Mouse (Mus musculus) embryonic facial prominence, embryonic 10.5 days (tissue): ENCODE results near the gene Mt2. TPM values are rescaled to one million over a fixed set of nuclear protein-coding genes. Genes with fewer than 3 reads are reported as not detected.
A peak's percentile ranks its signal among the peaks of the same experiment; 100 is the strongest.

ENCODE experiments used
- DNase-seq: peaks from one replicate; pipeline ENCODE4 v3.0.0-alpha.2; 2017; ENCODE audit warnings: low spot score
- H3K27ac ChIP-seq: fragments of 300-500 bp; sonication (generic); replicated peaks from 2 replicates; pipeline ENCODE4 v1.5.1; 2016; ENCODE audit warnings: mild to moderate bottlenecking
- H3K27me3 ChIP-seq: fragments of 300-500 bp; sonication (generic); replicated peaks from 2 replicates; pipeline ENCODE4 v1.6.1; 2016; ENCODE audit warnings: low read depth, mild to moderate bottlenecking; ENCODE audit not compliant: poor library complexity, severe bottlenecking
- H3K36me3 ChIP-seq: fragments of 300-500 bp; sonication (generic); replicated peaks from 2 replicates; pipeline ENCODE4 v1.6.1; 2016; ENCODE audit warnings: mild to moderate bottlenecking, moderate library complexity
- H3K4me1 ChIP-seq: fragments of 300-500 bp; sonication (generic); 2 replicates; pipeline ENCODE4 v1.6.1; 2016
- H3K4me3 ChIP-seq: fragments of 300-500 bp; sonication (generic); 2 replicates; pipeline ENCODE4 v1.5.1; 2016; ENCODE audit warnings: mild to moderate bottlenecking, moderate library complexity
- H3K9me3 ChIP-seq: fragments of 300-500 bp; sonication (generic); 2 replicates; pipeline ENCODE4 v1.6.1; 2016; ENCODE audit warnings: mild to moderate bottlenecking
- WGBS: fragments of 180-500 bp; shearing (Covaris S2); methylation state at CpG from one replicate; pipeline ENCODE4 v1.1.7; 2016; 5-methylcytosine and 5-hydroxymethylcytosine counted together
- polyA plus RNA-seq: library from polyadenylated mRNA; unstranded; fragments of >200 nt; fragmentation: Nextera tagmentation; extraction: Ambion mirVana; gene quantifications from 2 replicates; pipeline ENCODE4 v1.2.1, GENCODE M21; 2016

Mt2 gene
- polyA plus RNA-seq, 1 experiment from 2014 or later: 55.1 TPM

DNA sequence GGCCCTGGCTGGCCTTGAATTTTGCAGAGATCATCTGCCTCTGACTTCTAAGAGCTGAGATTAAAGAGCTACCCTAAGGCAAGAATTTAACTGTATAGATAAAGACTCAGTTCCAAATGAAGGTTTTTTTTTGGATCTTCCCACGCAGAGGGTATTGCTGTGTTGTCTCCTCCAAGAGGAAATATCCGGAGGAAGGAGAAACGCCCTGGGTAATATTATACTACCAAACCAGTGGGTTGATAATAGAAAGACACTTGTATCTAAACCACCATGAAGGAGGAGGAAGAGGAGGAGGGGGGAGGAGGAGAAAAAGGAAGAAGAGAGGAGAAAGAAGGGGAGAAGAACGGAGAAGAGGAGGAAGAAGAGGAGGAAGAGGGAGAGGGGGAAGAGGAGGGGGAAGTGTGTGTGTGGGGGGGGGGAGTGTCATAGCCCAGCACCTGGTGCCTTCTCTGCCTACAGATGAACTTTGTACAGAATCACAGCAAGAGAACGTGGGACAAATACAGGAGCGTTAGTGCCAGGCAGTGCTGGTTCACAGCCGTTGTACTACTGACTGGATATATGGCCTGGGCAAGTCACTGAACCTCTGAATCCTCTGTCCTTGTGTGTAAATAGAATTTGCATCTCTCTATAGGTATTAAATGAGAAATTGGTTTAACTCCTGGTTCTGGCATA is 5.4 kb downstream of the Mt2 start:
- 57% methylated on average over 7 of the region's 7 CpGs for WGBS
- Histone ChIP-seq H3K9me3 (no peaks in the 10 kb centered on the region), H3K27me3 (peaks cover 100% of the 10 kb centered on the region), H3K27ac (no peak overlapping the region), H3K4me3 (no peak overlapping the region), H3K4me1 (peaks cover 43% of the 10 kb centered on the region), H3K36me3 (no peaks in the 10 kb centered on the region)
- no peak for DNase-seq

DNA sequence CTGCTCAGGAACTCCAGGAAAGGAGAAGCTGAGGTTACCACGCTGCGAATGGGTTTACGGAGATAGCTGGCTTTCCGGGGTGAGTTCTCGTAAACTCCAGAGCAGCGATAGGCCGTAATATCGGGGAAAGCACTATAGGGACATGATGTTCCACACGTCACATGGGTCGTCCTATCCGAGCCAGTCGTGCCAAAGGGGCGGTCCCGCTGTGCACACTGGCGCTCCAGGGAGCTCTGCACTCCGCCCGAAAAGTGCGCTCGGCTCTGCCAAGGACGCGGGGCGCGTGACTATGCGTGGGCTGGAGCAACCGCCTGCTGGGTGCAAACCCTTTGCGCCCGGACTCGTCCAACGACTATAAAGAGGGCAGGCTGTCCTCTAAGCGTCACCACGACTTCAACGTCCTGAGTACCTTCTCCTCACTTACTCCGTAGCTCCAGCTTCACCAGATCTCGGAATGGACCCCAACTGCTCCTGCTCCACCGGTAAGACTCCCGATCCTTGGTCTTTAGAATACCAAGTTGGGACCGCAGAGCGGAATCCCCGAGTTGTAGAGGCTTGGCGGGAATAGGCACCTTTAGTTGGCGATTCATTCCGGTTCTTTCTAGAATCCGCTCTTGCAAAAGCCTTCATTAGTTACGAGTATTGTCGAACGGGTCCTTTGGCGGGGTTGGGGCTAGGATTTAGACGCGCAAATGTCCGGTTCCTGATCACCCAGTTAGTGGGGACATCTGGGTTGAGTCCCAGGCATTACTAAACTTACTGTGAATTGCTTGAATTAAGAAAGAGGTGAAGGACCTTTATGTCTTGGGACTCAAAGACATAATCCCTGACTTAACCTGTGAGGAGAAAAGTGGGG is 6.6 kb downstream of the Mt2 start, which contains the start of gene Mt1:
TSS of gene Mt1 (plus strand) at position 226 of the 856 bp plus-strand sequence.
- H3K27ac ChIP-seq: peak within 1 kb of the TSS; percentile 26; the same call in 1 of the 2 replicates
- peaks cover 100% of the 10 kb centered on the region for H3K27me3 ChIP-seq
- peak; percentile 85 for DNase-seq
- no peaks in the 10 kb centered on the region for H3K36me3 ChIP-seq
- peak within 1 kb of the TSS; percentile 64 for H3K4me3 ChIP-seq
- H3K9me3 ChIP-seq: no peaks in the 10 kb centered on the region
- H3K4me1 ChIP-seq: peaks cover 43% of the 10 kb centered on the region
- WGBS: under 1% methylated on average over 50 of the region's 50 CpGs

DNA sequence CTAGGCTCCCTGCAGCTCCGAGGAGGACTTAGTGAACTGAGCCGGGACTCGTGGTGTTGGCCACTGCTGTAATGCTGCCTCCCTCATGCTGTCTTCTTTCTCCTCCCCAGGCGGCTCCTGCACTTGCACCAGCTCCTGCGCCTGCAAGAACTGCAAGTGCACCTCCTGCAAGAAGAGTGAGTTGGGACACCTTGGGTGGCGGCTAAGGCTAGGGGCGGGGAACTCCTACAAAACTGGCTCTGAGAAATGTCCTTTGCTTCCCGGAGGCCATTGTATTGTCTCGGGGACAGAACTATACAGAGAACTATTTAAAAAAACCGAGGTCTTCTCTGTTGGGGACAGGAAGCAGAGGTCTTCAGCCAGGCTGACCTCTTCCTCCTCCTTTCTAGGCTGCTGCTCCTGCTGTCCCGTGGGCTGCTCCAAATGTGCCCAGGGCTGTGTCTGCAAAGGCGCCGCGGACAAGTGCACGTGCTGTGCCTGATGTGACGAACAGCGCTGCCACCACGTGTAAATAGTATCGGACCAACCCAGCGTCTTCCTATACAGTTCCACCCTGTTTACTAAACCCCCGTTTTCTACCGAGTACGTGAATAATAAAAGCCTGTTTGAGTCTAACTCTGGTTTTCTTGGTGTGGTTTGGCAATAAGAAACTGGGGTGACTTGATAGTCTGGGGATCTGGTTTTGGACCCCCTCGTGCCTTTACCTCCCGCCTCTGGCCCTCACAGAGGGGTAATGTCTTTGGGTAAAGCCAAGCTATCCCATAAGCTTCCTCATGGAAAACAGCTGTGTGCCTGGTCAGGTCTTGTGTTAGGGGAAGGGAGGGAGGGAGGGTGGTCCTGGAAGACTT is 7.5 kb downstream of the Mt2 start:
- Histone ChIP-seq H3K36me3 (no peaks in the 10 kb centered on the region), H3K4me3 (peak overlapping the region; percentile 64), H3K4me1 (peaks cover 43% of the 10 kb centered on the region), H3K27ac (peak overlapping the region; percentile 26; the same call in 1 of the 2 replicates), H3K9me3 (no peaks in the 10 kb centered on the region), H3K27me3 (peaks cover 100% of the 10 kb centered on the region)
- WGBS: 3% methylated on average over 25 of the region's 25 CpGs
- peak; percentile 56 for DNase-seq

DNA sequence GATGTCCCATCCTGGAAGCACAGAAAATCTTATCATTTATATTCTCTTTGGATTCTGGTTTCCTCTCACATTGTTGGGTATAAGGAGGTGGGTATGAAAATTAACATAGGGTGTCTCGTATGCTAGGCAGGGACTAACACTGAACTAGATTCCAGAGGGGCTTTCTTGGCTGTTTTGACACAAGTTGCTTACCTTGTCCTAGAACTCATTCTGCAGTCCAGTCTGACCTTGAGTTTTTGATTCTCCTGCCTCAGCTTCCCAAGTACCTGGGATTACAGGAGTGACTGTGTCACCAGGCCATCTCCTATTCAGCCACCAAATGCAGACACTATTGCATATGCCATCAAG is 8.1 kb downstream of the Mt2 start:
- H3K4me3 ChIP-seq: peak overlapping the region; percentile 64
- H3K36me3 ChIP-seq: no peaks in the 10 kb centered on the region
- H3K27me3 ChIP-seq: peaks cover 100% of the 10 kb centered on the region
- 69% methylated on average over 1 of the region's 1 CpGs for WGBS
- peaks cover 42% of the 10 kb centered on the region for H3K4me1 ChIP-seq
- no peak for DNase-seq
- no peak overlapping the region for H3K27ac ChIP-seq
- H3K9me3 ChIP-seq: no peaks in the 10 kb centered on the region

DNA sequence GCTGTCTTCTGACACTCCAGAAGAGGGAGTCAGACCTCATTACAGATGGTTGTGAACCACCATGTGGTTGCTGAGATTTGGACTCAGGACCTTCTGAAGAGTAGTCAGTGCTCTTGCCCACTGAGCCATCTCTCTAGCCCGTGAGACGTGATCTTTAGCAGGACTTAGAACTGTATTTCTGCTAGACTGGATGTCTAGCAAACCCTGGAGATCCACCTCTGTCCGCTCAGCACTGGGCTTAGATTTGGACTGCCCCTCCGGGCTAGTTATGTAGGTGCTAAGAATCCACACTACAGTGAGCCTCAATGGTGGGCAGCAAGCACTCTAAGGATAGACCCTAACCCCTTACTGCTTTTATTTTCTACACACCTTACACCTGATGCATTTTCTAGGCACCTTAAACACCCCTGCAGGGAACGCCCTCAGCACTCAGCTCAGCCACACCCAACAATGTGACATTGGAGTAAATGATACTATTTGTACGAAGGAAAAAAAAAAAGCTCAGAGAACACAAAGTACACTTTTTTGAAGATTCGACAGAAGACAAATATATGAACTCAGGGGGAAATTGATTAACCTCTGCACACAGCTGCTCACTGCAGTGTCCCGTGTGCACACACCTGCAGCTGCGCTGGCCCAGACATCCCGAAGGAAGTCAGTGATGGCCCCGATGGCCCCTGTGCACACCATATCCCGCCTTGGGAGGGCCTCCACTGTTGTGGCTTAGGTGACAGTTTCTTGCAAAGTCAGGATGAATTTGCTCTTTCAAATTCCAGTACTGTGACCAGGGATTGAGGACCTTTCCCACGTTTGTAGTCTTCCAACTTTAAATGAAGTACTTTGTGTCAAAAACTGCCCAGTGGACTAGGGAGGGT is 9.8 kb downstream of the Mt2 start:
- peak overlapping the region; percentile 19; the same call in 1 of the 2 replicates for H3K27ac ChIP-seq
- no peak for DNase-seq
- H3K4me1 ChIP-seq: peaks cover 55% of the 10 kb centered on the region
- no peaks in the 10 kb centered on the region for H3K9me3 ChIP-seq
- H3K27me3 ChIP-seq: peaks cover 100% of the 10 kb centered on the region
- no peaks in the 10 kb centered on the region for H3K36me3 ChIP-seq
- H3K4me3 ChIP-seq: peak overlapping the region; percentile 46
- 62% methylated on average over 13 of the region's 13 CpGs for WGBS

DNA sequence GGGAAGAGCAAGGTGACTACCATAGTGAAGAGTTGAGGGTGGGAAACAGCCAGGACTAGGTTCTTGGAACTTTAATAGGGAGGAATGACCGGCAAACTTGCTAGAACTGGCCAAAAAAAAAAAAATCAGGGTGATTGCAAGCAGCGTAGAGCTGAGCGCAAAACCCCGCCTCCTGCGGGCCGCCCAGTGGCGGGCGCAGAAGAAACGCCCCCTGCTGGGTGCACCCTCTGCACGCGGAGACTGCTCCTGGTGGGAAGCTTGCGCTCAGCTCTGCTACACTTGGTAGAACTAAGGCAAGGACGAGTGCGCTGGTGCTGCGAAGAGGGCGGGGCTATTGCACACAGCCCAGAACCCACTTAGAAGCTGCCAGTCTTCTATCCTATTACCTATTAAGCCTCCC is 10.7 kb downstream of the Mt2 start:
- DNase-seq: peak; percentile 88
- H3K27me3 ChIP-seq: peaks cover 100% of the 10 kb centered on the region
- H3K36me3 ChIP-seq: no peaks in the 10 kb centered on the region
- H3K27ac ChIP-seq: peak overlapping the region; percentile 19; the same call in 1 of the 2 replicates
- H3K4me3 ChIP-seq: peak overlapping the region; percentile 46
- WGBS: under 1% methylated on average over 16 of the region's 16 CpGs
- peaks cover 60% of the 10 kb centered on the region for H3K4me1 ChIP-seq
- no peaks in the 10 kb centered on the region for H3K9me3 ChIP-seq

DNA sequence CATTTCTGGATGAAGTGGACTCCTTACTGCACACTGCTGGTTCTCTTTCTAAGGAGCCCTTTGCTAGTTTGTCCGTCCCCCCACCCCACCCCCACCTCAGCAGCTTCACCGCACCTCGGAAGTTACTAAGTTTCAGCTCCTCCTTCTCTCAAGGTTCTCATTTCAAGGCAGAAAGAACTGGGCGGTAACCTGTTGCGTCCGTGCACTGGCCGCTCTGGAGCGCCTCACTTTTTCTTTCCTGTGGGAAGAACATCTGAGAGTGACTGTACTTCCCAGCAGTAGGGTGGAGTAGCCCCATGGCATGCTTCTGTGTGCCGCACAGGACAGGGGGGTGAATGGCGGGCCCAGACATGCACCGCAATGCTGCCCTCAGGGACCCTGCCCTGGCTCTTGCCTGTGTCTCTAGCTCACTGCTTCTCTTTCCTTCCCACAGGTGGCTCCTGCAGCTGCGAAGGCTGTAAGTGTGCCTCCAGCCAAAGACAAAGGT is 11.9 kb downstream of the Mt2 start:
- peak overlapping the region; percentile 48; the same call in 1 of the 2 replicates for H3K27ac ChIP-seq

DNA sequence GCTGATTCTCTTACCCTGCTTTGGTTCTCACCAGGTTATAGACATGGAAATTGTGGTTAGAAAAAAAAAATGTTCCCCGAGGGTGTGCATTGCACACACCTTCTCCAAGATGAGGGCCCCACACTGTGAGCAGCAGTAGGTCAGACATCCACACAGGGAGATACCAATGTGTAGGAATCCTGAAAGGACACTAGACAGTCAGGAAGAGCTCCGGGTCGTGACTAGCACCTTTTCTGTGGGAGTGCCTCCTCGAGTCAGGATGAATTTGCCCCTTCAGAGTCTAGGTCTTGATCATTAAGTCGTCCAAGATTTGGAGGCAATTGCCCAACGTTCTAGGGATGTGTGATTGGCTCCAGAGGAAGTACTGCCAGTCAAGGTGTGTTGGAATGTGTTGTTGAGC is 13.3 kb downstream of the Mt2 start:
- DNase-seq: no peak
- WGBS: 68% methylated on average over 6 of the region's 6 CpGs

More for the DNA sequence above, 11.9 kb downstream of the Mt2 start:
- peaks cover 55% of the 10 kb centered on the region for H3K4me1 ChIP-seq
- peak overlapping the region; percentile 46; the same call in 1 of the 2 replicates for H3K4me3 ChIP-seq
- WGBS: 16% methylated on average over 12 of the region's 12 CpGs
- H3K9me3 ChIP-seq: no peaks in the 10 kb centered on the region
- peak; percentile 55 for DNase-seq
- no peaks in the 10 kb centered on the region for H3K36me3 ChIP-seq
- H3K27me3 ChIP-seq: peaks cover 98% of the 10 kb centered on the region

DNA sequence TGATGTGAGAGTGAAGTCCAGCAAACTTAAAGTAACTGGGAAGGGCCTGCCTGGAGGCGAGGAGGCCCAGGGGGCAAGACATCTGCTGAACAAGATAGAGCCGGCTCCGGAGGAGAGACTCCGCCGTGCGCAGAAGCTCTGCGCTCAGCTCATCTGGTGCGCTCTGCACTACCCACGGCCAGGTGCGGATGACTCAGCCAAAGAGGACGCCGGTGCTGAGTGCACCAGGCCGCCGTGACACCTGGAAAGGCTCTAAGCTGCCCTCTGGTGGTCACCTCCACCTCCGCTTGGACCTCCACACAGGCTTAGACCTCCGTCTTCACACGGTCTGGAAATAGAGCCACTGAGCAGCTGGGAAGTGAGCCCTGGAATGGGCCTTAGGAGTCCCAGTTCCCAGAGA is 14.1 kb downstream of the Mt2 start:
- Histone ChIP-seq H3K4me1 (peaks cover 59% of the 10 kb centered on the region), H3K27me3 (peaks cover 85% of the 10 kb centered on the region), H3K9me3 (no peaks in the 10 kb centered on the region), H3K4me3 (peak overlapping the region; percentile 13; the same call in 1 of the 2 replicates), H3K36me3 (no peaks in the 10 kb centered on the region), H3K27ac (peak overlapping the region; percentile 45; the same call in 1 of the 2 replicates)
- 3% methylated on average over 17 of the region's 17 CpGs for WGBS
- DNase-seq: peak; percentile 81

More for the DNA sequence above, 13.3 kb downstream of the Mt2 start:
- H3K4me1 ChIP-seq: peaks cover 52% of the 10 kb centered on the region
- H3K36me3 ChIP-seq: no peaks in the 10 kb centered on the region
- H3K27me3 ChIP-seq: peaks cover 92% of the 10 kb centered on the region
- no peaks in the 10 kb centered on the region for H3K9me3 ChIP-seq
- no peak overlapping the region for H3K4me3 ChIP-seq
- H3K27ac ChIP-seq: no peak overlapping the region

DNA sequence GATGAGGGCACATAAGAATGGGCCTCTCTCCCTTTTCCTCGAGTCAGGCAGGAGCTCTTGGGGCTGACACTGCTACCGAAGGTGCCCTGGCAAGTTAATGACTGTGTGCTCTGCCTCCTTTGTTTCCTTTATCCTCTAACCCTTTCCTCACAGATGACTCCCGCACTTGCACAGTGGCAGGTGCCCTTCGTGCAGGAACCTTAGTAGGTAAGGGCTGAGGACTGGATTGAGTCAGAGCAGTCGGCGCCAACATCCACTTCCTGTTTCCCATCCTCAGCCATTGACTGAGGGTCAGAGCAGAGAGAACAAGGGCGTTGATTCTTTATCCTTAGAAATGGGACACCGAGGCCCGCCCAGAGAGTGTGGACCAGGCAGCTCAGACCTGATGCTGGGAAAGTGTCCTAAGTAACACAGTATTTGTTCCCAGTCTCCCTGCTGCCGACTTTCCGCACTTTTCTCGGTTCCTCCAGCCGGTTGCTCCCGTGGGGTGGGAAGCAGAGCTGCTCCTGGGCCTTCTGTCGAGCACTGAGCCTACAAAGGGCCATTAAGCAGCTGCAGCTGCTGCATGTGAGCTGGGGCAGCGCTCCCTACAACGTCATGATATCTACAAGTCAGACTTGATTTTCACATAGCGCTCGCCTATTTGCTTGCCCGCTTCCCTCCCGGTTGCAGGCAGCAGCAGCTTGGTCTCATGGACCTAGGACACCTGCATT is 15.0 kb downstream of the Mt2 start:
- DNase-seq: peak; percentile 38
- peaks cover 78% of the 10 kb centered on the region for H3K27me3 ChIP-seq
- WGBS: 22% methylated on average over 21 of the region's 21 CpGs
- H3K4me3 ChIP-seq: peak overlapping the region; percentile 13; the same call in 1 of the 2 replicates
- no peaks in the 10 kb centered on the region for H3K36me3 ChIP-seq
- H3K4me1 ChIP-seq: peaks cover 60% of the 10 kb centered on the region
- H3K27ac ChIP-seq: peak overlapping the region; percentile 45
- no peaks in the 10 kb centered on the region for H3K9me3 ChIP-seq
